ENCODE assay signal across 23 mouse cellular contexts in the genomic region with DNA sequence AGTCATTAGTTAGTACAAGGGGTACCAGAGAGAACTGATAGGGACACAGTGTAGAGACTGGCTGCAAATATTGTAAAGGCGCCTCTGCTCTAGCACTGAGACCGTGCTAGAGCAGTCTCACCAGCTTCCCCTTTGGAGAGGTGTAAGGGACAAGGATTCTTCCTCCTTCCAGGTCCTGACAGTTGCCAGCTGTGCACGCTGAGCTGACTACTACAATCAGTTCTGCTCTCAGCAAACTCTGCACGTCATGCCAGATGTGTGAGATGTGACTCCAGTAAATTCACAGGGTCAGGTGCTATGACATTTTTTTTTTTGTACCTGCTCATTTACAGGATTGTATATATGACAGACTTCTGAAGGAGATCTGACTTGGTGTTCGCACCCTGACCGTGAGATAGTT. TPM values are rescaled to one million over a fixed set of nuclear protein-coding genes. Genes with fewer than 3 reads are reported as not detected.
A peak's percentile ranks its signal among the peaks of the same experiment; 100 is the strongest.
DNase-seq lines count a peak whose midpoint lies in the region; TF ChIP-seq lines count a peak whose summit lies in the region.
"Had no signal": no experiment of that assay in that cellular context is flagged by ENCODE, and none has a peak within 500 bp of the region (broad histone marks: within the 10 kb centered on the region; RNA-seq: fewer than 3 reads in every experiment).

No protein-coding gene starts in this region.

- TF ChIP-seq POLR2A in CH12.LX (IDR thresholded peaks at IDR 0.05; ENCODE audit: low read depth, low read length), result no peak
- no peak for TF ChIP-seq POLR2A in embryonic fibroblast, embryonic 13.5 days (IDR thresholded peaks at IDR 0.05; ENCODE audit: low read depth, low read length)

- H3K9ac ChIP-seq in CH12.LX (ENCODE audit: insufficient read depth, low read depth), result peak overlapping the region; percentile 43; the same call in 1 of the 2 replicates
- H3K9ac ChIP-seq: heart, embryonic 12.5 days; liver, embryonic 12.5 days; liver, postnatal 0 days; neural tube, embryonic 12.5 days had no signal

- TF ChIP-seq RAD21 in CH12.LX (IDR thresholded peaks at IDR 0.05; ENCODE audit: low read depth, low read length), result no peak

- peaks cover 29 to 43% of the 10 kb centered on the region in 2 experiments for H3K4me1 ChIP-seq in CH12.LX (ENCODE audit: control insufficient read depth in 1 of 2, insufficient read depth in 2 of 2)
- peaks cover 20% of the 10 kb centered on the region for H3K4me1 ChIP-seq in embryonic fibroblast, embryonic 13.5 days (ENCODE audit: control insufficient read depth, insufficient read depth, low read length)
- H3K4me1 ChIP-seq: liver, embryonic 12.5 days; neural tube, embryonic 12.5 days had no signal

- DNase-seq in layer of hippocampus, adult 2 months (ENCODE audit: low spot score in 2 of 2), result no peak
- DNase-seq in layer of hippocampus, adult 11-12 months (ENCODE audit: low spot score), result no peak
- DNase-seq in CH12.LX (ENCODE audit: extremely low read depth), result peak; percentile 62
- DNase-seq in spleen, postnatal 14 days (ENCODE audit: low spot score in 2 of 2), result no peak
- no peak for DNase-seq in heart, postnatal 36 days
- DNase-seq: cerebellum, adult 8-10 months; cerebellum, postnatal 25 days; gastrocnemius, postnatal 36 days; heart, adult 2 months; heart, postnatal 10 days; kidney, adult 11 months; kidney, postnatal 36 days; layer of hippocampus, postnatal 36 days; left cerebral cortex, postnatal 4 days; liver, postnatal 0 days; right cerebral cortex, adult 18-20 months; thymus, adult 2 months; thymus, postnatal 4 days had no signal

- H3K27ac ChIP-seq in layer of hippocampus, adult 2 months, result peak overlapping the region; percentile 19
- peak overlapping the region; percentile 81 for H3K27ac ChIP-seq in CH12.LX (ENCODE audit: insufficient read depth, low read depth)
- H3K27ac ChIP-seq in embryonic fibroblast, embryonic 13.5 days (ENCODE audit: insufficient read depth, low read length), result peak overlapping the region; percentile 69
- H3K27ac ChIP-seq: heart, adult 2 months; liver, embryonic 12.5 days; neural tube, embryonic 12.5 days had no signal

- dilution Hi-C loops in CH12.LX (cut with MboI; ENCODE audit: extremely low pct_ligation_motif_present, extremely low pct_unique_long_range_greater_than_20kb, low sequenced_read_pairs), result no loop called here

- H3K4me2 ChIP-seq in CH12.LX (ENCODE audit: insufficient read depth, low read depth, poor library complexity, severe bottlenecking), result peak overlapping the region; percentile 88
- H3K4me2 ChIP-seq: heart, embryonic 12.5 days; liver, embryonic 12.5 days; midbrain, embryonic 11.5 days; neural tube, embryonic 12.5 days had no signal

- no peaks in the 10 kb centered on the region for H3K36me3 ChIP-seq in CH12.LX (replicated peaks in 1 of 2; ENCODE audit: control insufficient read depth in 1 of 2, insufficient read depth in 1 of 2, low read length in 1 of 2)
- H3K36me3 ChIP-seq: heart, embryonic 12.5 days; liver, embryonic 12.5 days; neural tube, embryonic 12.5 days had no signal

- no peak for TF ChIP-seq EP300 in CH12.LX (IDR thresholded peaks at IDR 0.05; ENCODE audit: low read length)

- in situ Hi-C loops in CH12.LX (cut with MboI; ENCODE audit: low pct_ligation_motif_present, low pct_unique_long_range_greater_than_20kb, low sequenced_read_pairs), result no loop called here

- H3K27me3 ChIP-seq in CH12.LX (replicated peaks), result no peaks in the 10 kb centered on the region
- H3K27me3 ChIP-seq: heart, embryonic 12.5 days; liver, embryonic 12.5 days; neural tube, embryonic 12.5 days had no signal

- H3K9me3 ChIP-seq in CH12.LX (replicated peaks; ENCODE audit: low read length), result peaks cover 9% of the 10 kb centered on the region
- H3K9me3 ChIP-seq: heart, embryonic 12.5 days; liver, embryonic 12.5 days; neural tube, embryonic 12.5 days had no signal

- no peak for TF ChIP-seq CTCF in layer of hippocampus, adult 2 months (conservative IDR thresholded peaks at IDR 0.05)
- TF ChIP-seq CTCF in CH12.LX (conservative IDR thresholded peaks at IDR 0.05 in 1 of 2, IDR thresholded peaks at IDR 0.05 in 1 of 2; ENCODE audit: low read depth in 2 of 2, low read length in 2 of 2), result no peak
- TF ChIP-seq CTCF in embryonic fibroblast, embryonic 13.5 days (IDR thresholded peaks at IDR 0.05; ENCODE audit: borderline replicate concordance, insufficient read depth, low read length), result no peak

- no peak overlapping the region for H3K4me3 ChIP-seq in layer of hippocampus, adult 2 months
- H3K4me3 ChIP-seq in CH12.LX (replicated peaks in 1 of 3; ENCODE audit: low read depth in 2 of 3, low read length in 2 of 3, poor library complexity in 1 of 3), result no peak overlapping the region
- no peak overlapping the region for H3K4me3 ChIP-seq in embryonic fibroblast, embryonic 13.5 days (ENCODE audit: insufficient read depth, low read length)
- H3K4me3 ChIP-seq: heart, adult 2 months; heart, embryonic 12.5 days; liver, embryonic 12.5 days; neural tube, embryonic 12.5 days had no signal

- no peaks in the 10 kb centered on the region for H3K79me2 ChIP-seq in CH12.LX (replicated peaks; ENCODE audit: control insufficient read depth, extremely low read depth, insufficient read depth, poor library complexity, severe bottlenecking)

- intact Hi-C loops in heart, postnatal 36 days (cut with DNase I), result no loop called here

TF ChIP-seq in CH12.LX, 34 proteins besides CTCF, POLR2A, EP300 and RAD21:
- TF ChIP-seq UBTF (IDR thresholded peaks at IDR 0.05; ENCODE audit: low read depth, low read length) (no peak), BHLHE40 (IDR thresholded peaks at IDR 0.05; ENCODE audit: low read depth, low read length) (peak; percentile 32; the same call in 1 of the 2 replicates), ZNF384 (IDR thresholded peaks at IDR 0.05; ENCODE audit: low read depth, low read length) (peak; percentile 52)

RNA-seq across cellular contexts. Expression of a gene that starts 47.0 kb away (rescaled TPM):
- 10 to 100 TPM; 21.1 to 25.8 TPM for total RNA-seq in layer of hippocampus, adult 2 months (2021)
- total RNA-seq in CH12.LX (2012; rRNA removed), result 3.9 and 6.1 TPM in 2 replicates
- total RNA-seq in CH12.LX (2014; rRNA removed), result 10.9 and 11.5 TPM in 2 replicates
- polyA plus RNA-seq in CH12.LX (2012; ENCODE audit: insufficient read length, low read depth), result 11.2 and 13.9 TPM in 2 replicates
- polyA plus RNA-seq in embryonic fibroblast, embryonic 13.5 days (2011; ENCODE audit: insufficient read length, low read depth, missing spikeins), result 21.9 and 24.0 TPM in 2 replicates
- 10 to 100 TPM; 44.4 to 61.9 TPM for total RNA-seq in heart, postnatal 36 days (2021)

Comparison
In these comparisons a context has a peak if more than half of its experiments do, and no peak if none do; other contexts are left out.
1. H3K27ac ChIP-seq: peak in every context shown above with its lines; median percentile 81 in CH12.LX; 69 in embryonic fibroblast, embryonic 13.5 days; 19 in layer of hippocampus, adult 2 months.